Mouse (Mus musculus): ENCODE data around the gene Ldb2.

- TF ChIP-seq CTCF (IDR thresholded peaks at IDR 0.05; ENCODE audit: low read depth): no peak
- TF ChIP-seq EP300 (IDR thresholded peaks at IDR 0.05; ENCODE audit: low read depth): no peak
Measured at GRCm38 (mm10) chr5:44676145-44676754, 123.2 kb downstream of the Ldb2 start.
